Mouse (Mus musculus) colon, adult 2 months (tissue): ENCODE results near the gene Fgfbp3. TPM values are rescaled to one million over a fixed set of nuclear protein-coding genes. Genes with fewer than 3 reads are reported as not detected.

Experiments used
- polyA plus RNA-seq: library from polyadenylated mRNA; depleted of rRNA; stranded (reverse); fragments of >200 nt; gene quantifications from 2 replicates; pipeline ENCODE4 v1.2.3, GENCODE M21; 2012; rRNA removed

Gene Fgfbp3
- 6.9 and 7.9 TPM in 2 replicates for polyA plus RNA-seq

GRCm38 (mm10) chr19:36919466-36919865 lies at the start of gene Fgfbp3:
Fgfbp3 (minus strand) TSS chr19:36919615.

GRCm38 (mm10) chr19:36925671-36926552 lies 6.5 kb upstream of the Fgfbp3 start, which contains the start of gene Btaf1:
Btaf1 (plus strand) TSS chr19:36926079.

Other genes with a start within 250 kb of the Fgfbp3 start
- 3.1 TPM in 2 replicates for gene Ppp1r3c, start 183.0 kb downstream of the Fgfbp3 start, polyA plus RNA-seq
- gene Tnks2, start 85.4 kb downstream of the Fgfbp3 start, polyA plus RNA-seq: 14.7 and 16.4 TPM in 2 replicates
- gene Btaf1, start 6.5 kb upstream of the Fgfbp3 start, polyA plus RNA-seq: 3.1 and 3.6 TPM in 2 replicates